Mouse (Mus musculus) heart, adult 8-10 months (tissue): ENCODE results near the gene Cyp4f39. TPM values are rescaled to one million over a fixed set of nuclear protein-coding genes. Genes with fewer than 3 reads are reported as not detected.
A peak's percentile ranks its signal among the peaks of the same experiment; 100 is the strongest.
"Not testable (repeated sequence)": the region's sequence is repeated elsewhere in the genome, so short reads cannot be mapped to it uniquely, and the experiment has no call there.

Experiments
- DNase-seq: peaks from one replicate; pipeline ENCODE4 v3.0.0; 2022; ENCODE audit warnings: low spot score
- total RNA-seq, 4 experiments: library from RNA; stranded (reverse); gene quantifications; 2 replicates each; pipeline ENCODE4 v1.2.4; 2022

The Cyp4f39 gene
- total RNA-seq, 4 experiments from 2014 or later, result 0.23 TPM; not detected in 3

DNA sequence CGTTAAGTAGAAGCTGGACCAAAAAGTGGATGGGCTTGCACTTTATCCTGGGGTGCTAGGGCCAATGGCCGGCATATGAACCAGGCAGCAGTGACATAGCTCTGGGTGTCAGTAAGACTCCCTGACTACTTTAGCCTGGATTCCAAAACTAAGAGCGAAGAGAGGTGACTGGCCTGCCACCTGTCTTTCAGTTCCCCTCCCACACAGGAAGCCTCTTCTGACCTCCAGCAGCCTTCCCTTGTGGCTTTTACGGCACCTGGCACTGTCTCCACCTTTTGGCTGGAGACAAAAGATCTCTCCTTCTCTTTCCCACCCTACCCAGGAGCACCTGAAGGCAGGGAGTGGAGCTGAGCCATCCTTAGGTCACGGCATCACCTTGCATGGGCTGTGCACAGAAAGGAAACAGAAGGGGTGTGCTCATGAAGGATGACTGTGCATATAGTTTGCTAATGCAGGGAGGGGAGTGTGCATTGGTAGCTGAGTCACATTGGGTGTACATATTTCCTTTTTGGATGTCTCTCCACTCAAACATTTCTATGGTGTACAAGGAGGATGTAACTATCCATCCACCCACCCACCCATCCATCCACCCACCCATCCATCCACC is 22.5 kb downstream of the Cyp4f39 start:
- no peak for DNase-seq

DNA sequence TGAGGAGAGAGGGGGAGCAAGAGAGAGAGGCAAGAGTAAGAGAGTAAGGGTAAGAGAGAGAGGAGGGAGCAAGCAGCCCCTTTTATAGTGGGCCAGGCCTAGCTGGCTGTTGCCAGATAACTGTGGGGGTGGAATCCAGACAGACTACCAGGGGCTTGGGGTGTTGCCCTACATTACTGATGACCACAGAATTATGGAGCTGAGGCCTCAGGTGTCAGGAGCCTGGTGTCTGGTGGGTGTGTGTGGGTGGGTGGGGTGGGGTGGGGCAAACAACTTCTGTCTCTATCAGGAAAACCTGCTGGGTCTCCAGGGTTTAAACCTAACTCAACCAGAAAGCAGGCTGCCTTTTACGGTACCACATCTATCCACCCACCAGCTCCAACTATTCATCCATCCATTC is 24.7 kb downstream of the Cyp4f39 start:
- no peak for DNase-seq

DNA sequence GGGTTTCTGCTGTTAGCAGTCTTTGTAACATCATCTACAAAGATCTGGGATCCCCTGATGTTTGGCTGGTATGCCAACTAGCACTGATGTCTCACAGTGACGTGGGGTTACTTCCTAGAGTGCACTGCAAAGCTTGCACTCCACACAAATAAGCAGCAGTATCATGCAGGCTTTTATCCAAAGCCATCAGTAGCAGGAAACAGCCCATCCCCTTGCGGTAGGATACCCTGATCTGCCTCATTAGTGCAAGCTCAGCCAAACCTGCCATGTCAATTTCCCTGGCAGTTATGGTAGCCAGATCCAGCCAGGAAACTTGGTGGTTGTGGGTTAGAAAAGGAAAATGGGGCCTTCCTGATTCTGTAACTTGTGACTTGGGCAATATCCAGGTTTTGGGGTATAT is 26.2 kb downstream of the Cyp4f39 start:
- no peak for DNase-seq

DNA sequence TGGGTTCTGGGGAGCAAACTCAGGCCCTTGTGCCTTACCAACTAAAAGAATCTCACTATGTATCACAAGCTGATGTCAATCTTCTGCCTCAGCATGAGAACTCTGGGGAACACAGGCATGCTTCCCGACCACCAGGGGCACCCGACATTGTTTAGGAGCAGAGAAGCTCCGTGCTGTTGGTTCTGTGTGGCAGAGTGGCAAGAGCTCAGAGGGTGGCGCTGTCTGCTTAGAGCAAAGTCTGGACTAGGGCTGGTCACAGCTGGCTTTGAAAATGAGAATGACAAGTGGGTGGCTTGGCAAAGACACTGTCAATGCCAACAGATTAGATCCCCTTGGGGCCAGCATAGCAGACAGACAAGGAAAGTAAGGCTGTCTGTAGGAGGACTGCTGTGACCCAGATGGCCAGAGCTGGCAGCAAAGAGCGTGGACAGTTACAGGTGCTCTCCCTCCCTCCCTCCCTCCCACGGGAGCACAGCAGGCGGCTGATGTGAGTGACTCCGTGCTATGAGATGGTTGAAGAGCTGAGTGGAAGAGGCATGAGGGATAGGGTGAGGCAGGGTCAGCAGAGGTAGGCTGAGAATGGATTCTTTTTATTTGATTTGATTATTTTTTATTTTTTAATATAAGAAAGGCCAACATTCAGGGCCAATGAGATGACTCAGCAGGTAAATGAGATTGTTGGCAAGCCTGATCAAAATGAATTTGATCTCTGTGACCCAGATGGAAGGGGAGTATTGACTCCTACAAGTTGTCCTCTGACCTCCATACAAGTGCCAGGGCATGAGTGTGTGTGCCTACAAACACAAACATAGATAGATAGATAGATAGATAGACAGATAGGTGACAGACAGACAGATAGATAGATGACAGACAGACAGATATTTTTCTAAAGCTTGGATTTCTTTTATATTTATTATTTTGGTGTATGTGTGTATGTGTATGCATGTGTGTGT is 27.3 kb downstream of the Cyp4f39 start:
- no peak for DNase-seq

GRCm38 (mm10) chr17:32481766-32482165 is 29.2 kb downstream of the Cyp4f39 start:
- DNase-seq, result no peak

GRCm38 (mm10) chr17:32483200-32483599 is 30.7 kb downstream of the Cyp4f39 start:
- DNase-seq, result peak; percentile 50

DNA sequence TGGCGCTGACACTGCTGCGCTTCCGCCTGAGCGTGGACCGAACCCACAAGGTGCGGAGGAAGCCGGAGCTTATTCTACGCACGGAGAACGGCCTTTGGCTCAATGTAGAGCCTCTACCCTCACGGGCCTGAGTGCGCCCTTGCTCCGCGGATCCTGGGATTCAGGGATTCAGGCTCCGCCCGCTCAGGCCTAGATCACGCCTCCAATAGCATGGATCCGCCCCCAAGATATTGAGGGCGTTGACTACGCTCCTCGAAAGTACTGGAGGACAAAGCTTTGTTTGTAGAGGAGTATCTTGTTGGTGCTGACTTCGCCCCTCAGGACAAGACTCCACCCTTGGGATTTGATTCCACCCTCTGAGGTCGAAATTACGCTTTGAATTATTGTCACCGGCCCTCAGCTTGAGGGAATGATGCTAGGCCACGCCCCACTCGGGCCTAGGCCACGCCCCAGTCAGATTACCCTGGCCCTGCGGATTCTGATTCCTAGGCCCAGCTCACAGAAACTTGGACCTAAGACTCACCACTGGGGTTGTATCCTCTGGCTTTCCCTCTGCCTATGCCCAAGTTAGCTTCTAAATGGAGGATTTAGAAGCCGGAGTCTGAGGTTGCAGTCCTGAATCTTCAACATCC is 39.9 kb downstream of the Cyp4f39 start:
- peak; percentile 24 for DNase-seq

DNA sequence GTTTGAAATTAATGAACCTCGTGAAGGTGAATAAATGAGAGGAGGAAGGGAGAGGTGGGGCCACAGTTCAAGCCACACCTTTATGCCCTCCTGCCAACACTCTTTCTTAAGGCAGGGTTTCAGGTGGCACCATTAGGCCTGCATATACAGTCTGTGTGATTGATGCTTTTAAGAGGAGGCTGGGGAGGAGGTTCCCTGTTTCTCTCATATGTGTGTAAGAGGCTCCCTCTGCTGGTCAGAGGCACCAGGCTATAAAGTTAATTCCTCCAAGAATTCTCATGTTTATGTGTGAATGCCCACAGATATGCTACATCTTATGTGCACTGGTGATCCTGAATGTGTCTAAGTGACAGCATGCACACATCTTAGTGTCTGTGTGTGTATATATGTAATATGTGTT is 42.1 kb downstream of the Cyp4f39 start:
- DNase-seq, result peak; percentile 72

- DNase-seq, result not testable (repeated sequence)
These were observed 48.0 kb downstream of the Cyp4f39 start for GRCm38 (mm10) chr17:32500511-32500910.

DNA sequence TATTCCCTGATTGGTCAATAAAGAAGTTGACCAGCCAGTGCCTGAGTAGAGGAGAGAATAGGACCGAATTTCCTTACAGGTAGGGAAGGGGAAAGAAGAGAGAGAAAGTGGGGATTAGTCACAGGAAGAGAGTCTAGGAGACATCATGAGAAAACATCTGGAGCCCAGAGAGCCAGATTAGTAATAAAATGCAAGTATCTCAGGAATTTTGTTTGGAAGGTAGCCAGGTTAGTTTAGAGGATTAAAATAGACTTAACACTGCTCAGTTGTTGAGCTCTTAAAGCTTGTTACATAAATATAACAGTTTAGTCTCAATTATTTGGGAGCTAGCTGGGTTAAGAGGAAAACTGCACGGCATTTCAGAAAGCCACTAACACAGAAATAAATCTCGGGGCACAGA is 48.5 kb downstream of the Cyp4f39 start:
- DNase-seq, result peak; percentile 15

- DNase-seq, result no peak
These were observed 50.6 kb downstream of the Cyp4f39 start for GRCm38 (mm10) chr17:32503111-32503510.

GRCm38 (mm10) chr17:32505851-32506728 is 53.6 kb downstream of the Cyp4f39 start, which contains the start of gene Cyp4f17:
Gene Cyp4f17, plus strand, starts transcription at chr17:32506050.
- peak; percentile 39 for DNase-seq

DNA sequence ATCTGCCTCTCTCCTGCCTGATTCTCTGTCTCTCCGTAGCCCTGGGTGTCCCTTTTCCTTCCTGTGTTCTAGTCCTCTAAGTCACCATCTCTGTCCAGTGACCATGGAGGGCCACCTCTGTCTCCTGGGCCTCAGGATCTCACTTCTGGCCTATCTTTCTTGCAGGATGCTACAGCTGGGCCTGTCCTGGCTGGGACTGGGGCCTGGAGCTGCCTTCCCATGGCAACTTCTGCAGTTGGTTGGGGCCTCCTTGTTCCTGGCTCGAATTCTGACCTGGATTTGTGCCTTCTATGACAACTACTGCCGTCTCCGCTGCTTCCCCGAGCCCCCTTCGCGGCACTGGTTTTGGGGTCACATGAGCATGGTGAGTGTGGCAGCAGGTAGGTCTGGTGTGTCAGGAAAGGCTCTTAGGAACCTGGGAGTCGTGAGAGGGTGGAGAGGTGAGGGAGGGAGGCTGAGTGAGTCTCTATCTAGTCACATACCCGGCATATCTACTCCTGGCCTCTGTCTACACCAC is 54.3 kb downstream of the Cyp4f39 start:
- DNase-seq, result no peak

DNA sequence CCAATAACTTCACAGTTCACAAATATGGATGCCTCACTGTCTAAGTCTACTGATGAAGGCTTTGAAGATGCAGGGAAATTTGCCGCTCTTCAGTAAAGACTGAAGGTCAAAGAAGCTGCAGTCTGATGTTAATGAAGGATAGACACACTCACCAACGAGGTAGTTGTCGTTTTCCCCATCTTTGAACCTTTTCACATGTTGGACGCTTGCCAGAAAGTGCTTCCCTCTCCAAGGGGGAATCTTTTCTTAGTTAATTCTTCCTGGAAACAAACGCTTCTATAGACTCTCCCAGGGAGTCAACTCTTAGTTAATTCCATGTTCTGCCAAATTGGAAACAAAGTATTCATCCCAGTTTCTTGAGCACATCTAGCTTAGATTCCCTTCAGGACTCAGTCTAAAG is 63.6 kb downstream of the Cyp4f39 start:
- DNase-seq, result no peak

DNA sequence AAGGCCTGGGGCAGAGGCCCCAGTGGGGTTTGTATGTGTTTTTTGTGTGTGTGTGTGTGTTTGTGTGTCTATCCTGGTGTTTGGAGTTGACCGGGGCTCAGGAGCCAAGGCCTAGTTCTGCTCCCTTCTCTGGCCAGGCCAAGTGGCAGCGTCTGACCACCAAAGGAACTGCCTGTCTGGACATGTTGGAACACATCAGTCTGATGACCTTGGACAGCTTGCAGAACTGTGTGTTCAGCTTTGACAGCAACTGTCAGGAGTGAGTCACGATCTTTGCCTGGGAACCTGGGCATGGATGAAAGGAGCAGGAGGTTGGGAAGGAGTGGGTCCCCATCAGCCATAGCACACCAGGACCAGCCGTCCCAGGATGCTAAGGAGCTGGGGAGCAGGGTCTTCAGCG is 69.5 kb downstream of the Cyp4f39 start:
- no peak for DNase-seq

DNA sequence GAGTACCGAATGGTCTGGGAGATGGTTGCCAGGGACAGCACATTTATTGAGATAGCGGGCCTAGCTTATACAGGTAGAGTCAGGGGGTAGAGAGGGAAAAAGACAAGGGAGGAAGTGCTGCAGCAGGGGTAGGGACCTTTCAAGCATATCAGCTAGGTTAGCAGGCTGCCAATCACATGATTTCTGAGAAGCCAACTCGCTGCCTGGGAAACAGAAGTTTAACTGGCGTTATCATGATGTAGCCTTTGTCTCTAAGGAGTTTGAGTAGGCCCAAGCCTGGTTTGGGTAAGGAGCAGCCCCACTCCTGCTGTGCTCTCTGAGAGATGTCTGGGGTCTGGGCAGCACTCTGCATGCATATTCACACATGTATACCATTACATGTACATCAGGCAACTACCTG is 69.9 kb downstream of the Cyp4f39 start:
- no peak for DNase-seq

GRCm38 (mm10) chr17:32522816-32523215 is 70.3 kb downstream of the Cyp4f39 start:
- DNase-seq, result no peak

DNA sequence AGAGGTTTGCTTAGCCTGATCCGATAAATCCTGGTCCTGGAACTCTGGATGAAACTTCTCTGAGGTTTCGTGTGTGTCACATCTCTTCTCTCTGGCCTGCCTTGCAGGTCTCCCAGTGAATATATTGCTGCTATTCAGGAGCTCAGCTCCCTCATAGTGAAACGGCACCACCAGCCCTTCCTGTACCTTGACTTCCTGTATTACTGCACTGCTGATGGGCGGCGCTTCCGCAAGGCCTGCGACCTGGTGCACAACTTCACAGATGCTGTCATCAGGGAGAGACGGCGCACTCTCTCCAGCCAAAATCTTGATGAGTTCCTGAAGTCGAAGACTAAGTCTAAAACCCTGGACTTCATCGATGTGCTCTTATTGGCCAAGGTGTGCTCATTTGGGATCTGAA is 71.4 kb downstream of the Cyp4f39 start:
- DNase-seq, result no peak

- not testable (repeated sequence) for DNase-seq
These were observed 73.8 kb downstream of the Cyp4f39 start for GRCm38 (mm10) chr17:32526341-32526740.

DNA sequence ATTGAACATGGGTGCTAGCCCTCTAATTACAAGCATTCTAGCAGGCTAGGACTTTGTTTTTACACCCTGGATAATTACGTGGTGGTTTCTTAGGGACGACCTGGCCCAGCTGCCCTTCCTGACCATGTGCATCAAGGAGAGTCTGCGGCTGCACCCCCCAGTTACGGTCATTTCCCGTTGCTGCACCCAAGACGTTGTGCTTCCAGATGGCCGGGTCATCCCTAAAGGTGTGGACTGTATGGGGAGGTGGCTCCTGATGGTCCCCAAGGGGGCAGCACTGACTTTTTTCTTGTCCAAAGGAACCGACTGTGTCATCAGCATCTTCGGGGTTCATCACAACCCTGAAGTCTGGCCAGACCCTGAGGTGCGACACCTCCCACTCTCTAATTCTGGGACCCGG is 75.2 kb downstream of the Cyp4f39 start:
- DNase-seq, result no peak
